Mouse (Mus musculus): ENCODE data around the gene Smim20. TPM values are rescaled to one million over a fixed set of nuclear protein-coding genes. Genes with fewer than 3 reads are reported as not detected.

Gene Smim20
- total RNA-seq, 2 experiments from 2014 or later = 26.9 to 30.5 TPM

Other genes with a start within 250 kb of the Smim20 start
- not detected for gene Slc34a2, start 229.0 kb upstream of the Smim20 start, total RNA-seq (2021)
- 10 to 100 TPM; 67.3 to 76.5 TPM for gene Sel1l3, start 53.2 kb upstream of the Smim20 start, total RNA-seq (2021)
- gene Rbpj, start 199.1 kb downstream of the Smim20 start, total RNA-seq (2021) = 10 to 100 TPM; 23.3 to 24.6 TPM

Data from left cerebral cortex, postnatal 10 days (tissue).